Mouse (Mus musculus): ENCODE results near the gene Olfr729. TPM values are rescaled to one million over a fixed set of nuclear protein-coding genes. Genes with fewer than 3 reads are reported as not detected.

The Olfr729 gene
- not detected in 2 replicates for polyA plus RNA-seq (2015; fragmentation: Nextera tagmentation; extraction: Ambion mirVana)

- no peak for ATAC-seq
- no peak within 1 kb of the TSS for H3K4me2 ChIP-seq (ENCODE audit: low read length)
- H3K36me3 ChIP-seq (ENCODE audit: control insufficient read depth, insufficient read depth): no peaks in the 10 kb centered on the region
- H3K27ac ChIP-seq (ENCODE audit: low read length): no peak within 1 kb of the TSS
- no peaks in the 10 kb centered on the region for H3K4me1 ChIP-seq (replicated peaks; ENCODE audit: control insufficient read depth, insufficient read depth, low read length)
- no peak within 1 kb of the TSS for H3K4me3 ChIP-seq (replicated peaks; ENCODE audit: low read length)
- H3K9ac ChIP-seq (replicated peaks; ENCODE audit: low read depth, low read length): no peak within 1 kb of the TSS
- H3K27me3 ChIP-seq (replicated peaks; ENCODE audit: control insufficient read depth, insufficient read depth, low read length): no peaks in the 10 kb centered on the region
- no peaks in the 10 kb centered on the region for H3K9me3 ChIP-seq (ENCODE audit: control insufficient read depth, low read length)
Observed at GRCm38 (mm10) chr14:50152810-50153209, at the start of gene Olfr729. Olfr729 (minus strand) TSS chr14:50152910.

- no peak within 1 kb of the TSS for H3K4me2 ChIP-seq (ENCODE audit: low read length)
- WGBS: 57% methylated on average over 1 of the region's 1 CpGs
- H3K9me3 ChIP-seq (ENCODE audit: control insufficient read depth, low read length): no peaks in the 10 kb centered on the region
- H3K9ac ChIP-seq (replicated peaks; ENCODE audit: low read depth, low read length): no peak within 1 kb of the TSS
- H3K36me3 ChIP-seq (ENCODE audit: control insufficient read depth, insufficient read depth): no peaks in the 10 kb centered on the region
- H3K4me3 ChIP-seq (replicated peaks; ENCODE audit: low read length): no peak within 1 kb of the TSS
- H3K27me3 ChIP-seq (replicated peaks; ENCODE audit: control insufficient read depth, insufficient read depth, low read length): no peaks in the 10 kb centered on the region
- no peak for ATAC-seq
- no peak within 1 kb of the TSS for H3K27ac ChIP-seq (ENCODE audit: low read length)
- no peaks in the 10 kb centered on the region for H3K4me1 ChIP-seq (replicated peaks; ENCODE audit: control insufficient read depth, insufficient read depth, low read length)
Observed at GRCm38 (mm10) chr14:50188098-50188497, 35.4 kb upstream of the Olfr729 start, which contains the start of gene Olfr730. Olfr730 (minus strand) TSS chr14:50188198.

- H3K36me3 ChIP-seq (ENCODE audit: control insufficient read depth, insufficient read depth): no peaks in the 10 kb centered on the region
- no peak within 1 kb of the TSS for H3K4me3 ChIP-seq (replicated peaks; ENCODE audit: low read length)
- no peak within 1 kb of the TSS for H3K27ac ChIP-seq (ENCODE audit: low read length)
- H3K9ac ChIP-seq (replicated peaks; ENCODE audit: low read depth, low read length): no peak within 1 kb of the TSS
- H3K9me3 ChIP-seq (ENCODE audit: control insufficient read depth, low read length): no peaks in the 10 kb centered on the region
- 96% methylated on average over 5 of the region's 5 CpGs for WGBS
- H3K4me1 ChIP-seq (replicated peaks; ENCODE audit: control insufficient read depth, insufficient read depth, low read length): no peaks in the 10 kb centered on the region
- no peak for ATAC-seq
- H3K27me3 ChIP-seq (replicated peaks; ENCODE audit: control insufficient read depth, insufficient read depth, low read length): no peaks in the 10 kb centered on the region
- H3K4me2 ChIP-seq (ENCODE audit: low read length): no peak within 1 kb of the TSS
Observed at GRCm38 (mm10) chr14:50142580-50142979, 10.1 kb downstream of the Olfr729 start, which contains the start of gene Olfr728. Olfr728 (minus strand) TSS chr14:50142680.

GRCm38 (mm10) chr14:50122886-50123285 lies 29.8 kb downstream of the Olfr729 start, which contains the start of gene Olfr727:
Olfr727 (plus strand) TSS chr14:50123186.
- ATAC-seq: no peak
- Histone ChIP-seq H3K27me3 (replicated peaks; ENCODE audit: control insufficient read depth, insufficient read depth, low read length) (no peaks in the 10 kb centered on the region), H3K9me3 (ENCODE audit: control insufficient read depth, low read length) (no peaks in the 10 kb centered on the region), H3K4me3 (replicated peaks; ENCODE audit: low read length) (no peak within 1 kb of the TSS), H3K36me3 (ENCODE audit: control insufficient read depth, insufficient read depth) (no peaks in the 10 kb centered on the region), H3K27ac (ENCODE audit: low read length) (no peak within 1 kb of the TSS), H3K4me2 (ENCODE audit: low read length) (no peak within 1 kb of the TSS), H3K9ac (replicated peaks; ENCODE audit: low read depth, low read length) (no peak within 1 kb of the TSS), H3K4me1 (replicated peaks; ENCODE audit: control insufficient read depth, insufficient read depth, low read length) (no peaks in the 10 kb centered on the region)
- WGBS: 87% methylated on average over 1 of the region's 1 CpGs

Other genes with a start within 250 kb of the Olfr729 start
- not detected in 2 replicates for gene Olfr723, start 221.1 kb downstream of the Olfr729 start, polyA plus RNA-seq (2015; fragmentation: Nextera tagmentation; extraction: Ambion mirVana)
- gene Olfr724, start 189.6 kb downstream of the Olfr729 start, polyA plus RNA-seq (2015; fragmentation: Nextera tagmentation; extraction: Ambion mirVana): not detected in 2 replicates
- gene Olfr725, start 112.5 kb downstream of the Olfr729 start, polyA plus RNA-seq (2015; fragmentation: Nextera tagmentation; extraction: Ambion mirVana): not detected in 2 replicates
- not detected in 2 replicates for gene Olfr726, start 62.0 kb downstream of the Olfr729 start, polyA plus RNA-seq (2015; fragmentation: Nextera tagmentation; extraction: Ambion mirVana)
- gene Olfr727, start 29.7 kb downstream of the Olfr729 start, polyA plus RNA-seq (2015; fragmentation: Nextera tagmentation; extraction: Ambion mirVana): not detected in 2 replicates
- gene Olfr728, start 10.2 kb downstream of the Olfr729 start, polyA plus RNA-seq (2015; fragmentation: Nextera tagmentation; extraction: Ambion mirVana): not detected in 2 replicates
- gene Olfr730, start 35.3 kb upstream of the Olfr729 start, polyA plus RNA-seq (2015; fragmentation: Nextera tagmentation; extraction: Ambion mirVana): not detected in 2 replicates
- not detected in 2 replicates for gene Olfr731, start 89.0 kb upstream of the Olfr729 start, polyA plus RNA-seq (2015; fragmentation: Nextera tagmentation; extraction: Ambion mirVana)
- not detected in 2 replicates for gene Olfr732, start 131.3 kb upstream of the Olfr729 start, polyA plus RNA-seq (2015; fragmentation: Nextera tagmentation; extraction: Ambion mirVana)
- 0.06 TPM in 1 of 2 replicates, not detected in the other for gene Olfr733, start 148.6 kb upstream of the Olfr729 start, polyA plus RNA-seq (2015; fragmentation: Nextera tagmentation; extraction: Ambion mirVana)
- not detected in 2 replicates for gene Olfr734, start 173.9 kb upstream of the Olfr729 start, polyA plus RNA-seq (2015; fragmentation: Nextera tagmentation; extraction: Ambion mirVana)
- not detected in 2 replicates for gene Olfr735, start 196.0 kb upstream of the Olfr729 start, polyA plus RNA-seq (2015; fragmentation: Nextera tagmentation; extraction: Ambion mirVana)
- not detected in 2 replicates for gene Tlr11, start 205.0 kb upstream of the Olfr729 start, polyA plus RNA-seq (2015; fragmentation: Nextera tagmentation; extraction: Ambion mirVana)
- not detected in 2 replicates for gene Olfr736, start 228.3 kb upstream of the Olfr729 start, polyA plus RNA-seq (2015; fragmentation: Nextera tagmentation; extraction: Ambion mirVana)

All from forebrain, embryonic 16.5 days (tissue).